In genomic region chr6:115271866-115272271, GRCm38 (mm10) we compare ENCODE assay signal across 10 mouse cellular contexts. TPM values are rescaled to one million over a fixed set of nuclear protein-coding genes. Genes with fewer than 3 reads are reported as not detected.
DNase-seq lines count a peak whose midpoint lies in the region; ATAC-seq and TF ChIP-seq lines count a peak whose summit lies in the region.
"Had no signal": no experiment of that assay in that cellular context is flagged by ENCODE, and none has a peak within 500 bp of the region (broad histone marks: within the 10 kb centered on the region; RNA-seq: fewer than 3 reads in every experiment).

No protein-coding gene starts in this region.

- no peak overlapping the region for H3K4me2 ChIP-seq in midbrain, embryonic 13.5 days (replicated peaks)
- no peak overlapping the region for H3K4me2 ChIP-seq in midbrain, embryonic 15.5 days
- H3K4me2 ChIP-seq in embryonic facial prominence, embryonic 11.5 days (ENCODE audit: low read depth, low read length) = no peak overlapping the region
- no peak overlapping the region for H3K4me2 ChIP-seq in lung, postnatal 0 days (replicated peaks; ENCODE audit: low read depth, low read length)

- peak; percentile 12 for DNase-seq in embryonic facial prominence, embryonic 11.5 days (ENCODE audit: low spot score)
- DNase-seq in heart, postnatal 4 days = peak; percentile 77
- peak; percentile 87 for DNase-seq in lung, postnatal 0 days (ENCODE audit: low spot score)
- DNase-seq in right cerebral cortex, adult 2 months (ENCODE audit: low spot score in 2 of 2) = no peak
- DNase-seq in B cell, adult 2 months = no peak
- no peak for DNase-seq in thymus, postnatal 14 days

- 0 out of 2 replicates have a peak, but pooled peaks cover 4% of the 10 kb centered on the region for H3K4me1 ChIP-seq in midbrain, embryonic 13.5 days (replicated peaks)
- no peaks in the 10 kb centered on the region for H3K4me1 ChIP-seq in midbrain, embryonic 15.5 days
- no peaks in the 10 kb centered on the region for H3K4me1 ChIP-seq in embryonic facial prominence, embryonic 11.5 days (ENCODE audit: control insufficient read depth, insufficient read depth, low read length)
- H3K4me1 ChIP-seq in lung, postnatal 0 days (ENCODE audit: insufficient read depth, low read depth, low read length) = no peaks in the 10 kb centered on the region

- H3K4me3 ChIP-seq in midbrain, embryonic 13.5 days (replicated peaks) = no peak overlapping the region
- no peak overlapping the region for H3K4me3 ChIP-seq in midbrain, embryonic 15.5 days
- no peak overlapping the region for H3K4me3 ChIP-seq in embryonic facial prominence, embryonic 11.5 days (ENCODE audit: low read depth, low read length)
- H3K4me3 ChIP-seq in lung, postnatal 0 days (ENCODE audit: low read depth, low read length) = no peak overlapping the region

- H3K9ac ChIP-seq in midbrain, embryonic 13.5 days (replicated peaks) = no peak overlapping the region
- no peak overlapping the region for H3K9ac ChIP-seq in midbrain, embryonic 15.5 days
- no peak overlapping the region for H3K9ac ChIP-seq in embryonic facial prominence, embryonic 11.5 days (replicated peaks; ENCODE audit: low read length)
- H3K9ac ChIP-seq in lung, postnatal 0 days (replicated peaks; ENCODE audit: low read depth) = no peak overlapping the region

- H3K36me3 ChIP-seq in midbrain, embryonic 13.5 days = no peaks in the 10 kb centered on the region
- no peaks in the 10 kb centered on the region for H3K36me3 ChIP-seq in midbrain, embryonic 15.5 days (replicated peaks)
- no peaks in the 10 kb centered on the region for H3K36me3 ChIP-seq in embryonic facial prominence, embryonic 11.5 days (replicated peaks; ENCODE audit: control insufficient read depth, insufficient read depth, low read depth, low read length)
- H3K36me3 ChIP-seq in lung, postnatal 0 days (ENCODE audit: insufficient read depth, low read length) = no peaks in the 10 kb centered on the region

- H3K27me3 ChIP-seq in midbrain, embryonic 13.5 days = no peaks in the 10 kb centered on the region
- H3K27me3 ChIP-seq in midbrain, embryonic 15.5 days (replicated peaks) = no peaks in the 10 kb centered on the region
- H3K27me3 ChIP-seq in embryonic facial prominence, embryonic 11.5 days (ENCODE audit: control insufficient read depth, insufficient read depth, low read length) = no peaks in the 10 kb centered on the region
- no peaks in the 10 kb centered on the region for H3K27me3 ChIP-seq in lung, postnatal 0 days (replicated peaks; ENCODE audit: insufficient read depth, low read length)

- no peak for TF ChIP-seq EP300 in lung, postnatal 0 days (IDR thresholded peaks at IDR 0.05)

- ATAC-seq in midbrain, embryonic 13.5 days = 0 out of 2 replicates have a peak, but pooled peaks have one; percentile 45
- no peak for ATAC-seq in midbrain, embryonic 15.5 days (replicated peaks)
- no peak for ATAC-seq in embryonic facial prominence, embryonic 11.5 days (replicated peaks; ENCODE audit: insufficient number of reproducible peaks, low FRiP score, low TSS enrichment, low read depth)
- ATAC-seq in lung, postnatal 0 days = peak; percentile 73

- H3K27ac ChIP-seq in midbrain, embryonic 13.5 days = no peak overlapping the region
- no peak overlapping the region for H3K27ac ChIP-seq in midbrain, embryonic 15.5 days
- no peak overlapping the region for H3K27ac ChIP-seq in embryonic facial prominence, embryonic 11.5 days (replicated peaks; ENCODE audit: low read depth, low read length)
- no peak overlapping the region for H3K27ac ChIP-seq in lung, postnatal 0 days (ENCODE audit: low read length)

- WGBS in midbrain, embryonic 13.5 days = 22% methylated on average over 4 of the region's 4 CpGs
- 25% methylated on average over 4 of the region's 4 CpGs for WGBS in midbrain, embryonic 15.5 days
- WGBS in embryonic facial prominence, embryonic 11.5 days = 24% methylated on average over 4 of the region's 4 CpGs
- 3% methylated on average over 4 of the region's 4 CpGs for WGBS in lung, postnatal 0 days

- H3K9me3 ChIP-seq in midbrain, embryonic 13.5 days = no peaks in the 10 kb centered on the region
- no peaks in the 10 kb centered on the region for H3K9me3 ChIP-seq in midbrain, embryonic 15.5 days
- H3K9me3 ChIP-seq in embryonic facial prominence, embryonic 11.5 days (replicated peaks; ENCODE audit: control insufficient read depth, low read length) = no peaks in the 10 kb centered on the region
- H3K9me3 ChIP-seq in lung, postnatal 0 days (ENCODE audit: low read length) = no peaks in the 10 kb centered on the region

- TF ChIP-seq CTCF in lung, postnatal 0 days (IDR thresholded peaks at IDR 0.05) = no peak

RNA-seq across cellular contexts. Expression of gene Timp4, which starts 19.9 kb away (rescaled TPM):
- 2.9 and 3.3 TPM in 2 replicates for polyA plus RNA-seq in midbrain, embryonic 13.5 days (2015; fragmentation: Nextera tagmentation; extraction: Ambion mirVana)
- polyA plus RNA-seq in midbrain, embryonic 15.5 days (2015; fragmentation: Nextera tagmentation; extraction: Ambion mirVana) = 10.2 and 12.3 TPM in 2 replicates
- polyA plus RNA-seq in embryonic facial prominence, embryonic 11.5 days (2014; fragmentation: Nextera tagmentation; extraction: Ambion mirVana) = 0.27 and 0.50 TPM in 2 replicates
- total RNA-seq in heart, postnatal 4 days (2021) = 1 to 10 TPM; 1.3 to 2.2 TPM
- polyA plus RNA-seq in lung, postnatal 0 days (2015; fragmentation: Nextera tagmentation; extraction: Ambion mirVana) = 3.7 and 5.0 TPM in 2 replicates

RNA-seq across cellular contexts. Expression of gene Gm17482, which starts 44.7 kb away (rescaled TPM):
- not detected in 2 replicates for polyA plus RNA-seq in midbrain, embryonic 13.5 days (2015; fragmentation: Nextera tagmentation; extraction: Ambion mirVana)
- not detected in 2 replicates for polyA plus RNA-seq in midbrain, embryonic 15.5 days (2015; fragmentation: Nextera tagmentation; extraction: Ambion mirVana)
- not detected in 2 replicates for polyA plus RNA-seq in embryonic facial prominence, embryonic 11.5 days (2014; fragmentation: Nextera tagmentation; extraction: Ambion mirVana)
- total RNA-seq in heart, postnatal 4 days (2021) = not detected
- not detected in 2 replicates for polyA plus RNA-seq in lung, postnatal 0 days (2015; fragmentation: Nextera tagmentation; extraction: Ambion mirVana)
- total RNA-seq: left cerebral cortex, postnatal 10 days had no signal
- polyA plus RNA-seq: testis, adult 2 months had no signal

Comparison
In these comparisons a context has a peak if more than half of its experiments do, and no peak if none do; other contexts are left out.
1. ATAC-seq: peak in midbrain, embryonic 13.5 days (single experiment) and lung, postnatal 0 days (single experiment); none in midbrain, embryonic 15.5 days (single experiment) and embryonic facial prominence, embryonic 11.5 days (single experiment).
2. DNase-seq: peak in embryonic facial prominence, embryonic 11.5 days (single experiment), heart, postnatal 4 days (single experiment) and lung, postnatal 0 days (single experiment); none in right cerebral cortex, adult 2 months (0 of 2), B cell, adult 2 months (0 of 2) and thymus, postnatal 14 days (single experiment).